Mouse (Mus musculus): ENCODE results near the gene Dhx58. TPM values are rescaled to one million over a fixed set of nuclear protein-coding genes. Genes with fewer than 3 reads are reported as not detected.
"Not testable (repeated sequence)": the region's sequence is repeated elsewhere in the genome, so short reads cannot be mapped to it uniquely, and the experiment has no call there.

The Dhx58 gene
- polyA plus RNA-seq, 1 experiment from 2014 or later = 3.3 TPM

- Histone ChIP-seq H3K4me1 (ENCODE audit: insufficient read depth) (no peaks in the 10 kb centered on the region), H3K27ac (ENCODE audit: low read depth) (no peak overlapping the region), H3K4me3 (ENCODE audit: low read depth, low read length) (no peak overlapping the region), H3K9me3 (ENCODE audit: low read depth, low read length) (no peaks in the 10 kb centered on the region), H3K4me2 (no peak overlapping the region), H3K9ac (no peak overlapping the region), H3K36me3 (ENCODE audit: insufficient read depth) (no peaks in the 10 kb centered on the region), H3K27me3 (ENCODE audit: insufficient read depth, low read length) (peaks cover 9% of the 10 kb centered on the region; the same call in 1 of the 2 replicates)
- DNase-seq (no peak), ATAC-seq (ENCODE audit: insufficient read depth) (no peak)
- WGBS = 38% methylated on average over 7 of the region's 7 CpGs
- no peak for TF ChIP-seq CTCF (IDR thresholded peaks at IDR 0.05; ENCODE audit: low read depth)
Measured at GRCm38 (mm10) chr11:100677810-100678209, 26.3 kb downstream of the Dhx58 start.

- H3K4me2 ChIP-seq = peak overlapping the region; percentile 32; the same call in 1 of the 2 replicates
- H3K4me3 ChIP-seq (ENCODE audit: low read depth, low read length) = no peak overlapping the region
- peaks cover 15% of the 10 kb centered on the region; the same call in 1 of the 2 replicates for H3K27me3 ChIP-seq (ENCODE audit: insufficient read depth, low read length)
- peak overlapping the region; percentile 36 for H3K9ac ChIP-seq
- no peak for TF ChIP-seq CTCF (IDR thresholded peaks at IDR 0.05; ENCODE audit: low read depth)
- no peaks in the 10 kb centered on the region for H3K36me3 ChIP-seq (ENCODE audit: insufficient read depth)
- 3% methylated on average over 23 of the region's 23 CpGs for WGBS
- ATAC-seq (ENCODE audit: insufficient read depth) (peak; percentile 11; the same call in 1 of the 2 replicates), DNase-seq (peak; percentile 61)
- H3K4me1 ChIP-seq (ENCODE audit: insufficient read depth) = no peaks in the 10 kb centered on the region
- no peak overlapping the region for H3K27ac ChIP-seq (ENCODE audit: low read depth)
- H3K9me3 ChIP-seq (ENCODE audit: low read depth, low read length) = no peaks in the 10 kb centered on the region
Measured at GRCm38 (mm10) chr11:100673169-100673568, 30.9 kb downstream of the Dhx58 start.

- Histone ChIP-seq H3K9ac (no peak overlapping the region), H3K27ac (ENCODE audit: low read depth) (no peak overlapping the region), H3K4me1 (ENCODE audit: insufficient read depth) (no peaks in the 10 kb centered on the region), H3K36me3 (ENCODE audit: insufficient read depth) (no peaks in the 10 kb centered on the region), H3K4me2 (no peak overlapping the region), H3K9me3 (ENCODE audit: low read depth, low read length) (no peaks in the 10 kb centered on the region), H3K4me3 (ENCODE audit: low read depth, low read length) (no peak overlapping the region), H3K27me3 (ENCODE audit: insufficient read depth, low read length) (peaks cover 15% of the 10 kb centered on the region; the same call in 1 of the 2 replicates)
- DNase-seq = no peak
- no peak for ATAC-seq (ENCODE audit: insufficient read depth)
- WGBS = 46% methylated on average over 2 of the region's 2 CpGs
- TF ChIP-seq CTCF (IDR thresholded peaks at IDR 0.05; ENCODE audit: low read depth) = no peak
Measured at GRCm38 (mm10) chr11:100671956-100672355, 32.1 kb downstream of the Dhx58 start.

- ATAC-seq (ENCODE audit: insufficient read depth) (no peak), DNase-seq (no peak)
- H3K4me3 ChIP-seq (ENCODE audit: low read depth, low read length) = no peak overlapping the region
- TF ChIP-seq CTCF (IDR thresholded peaks at IDR 0.05; ENCODE audit: low read depth) = no peak
- 67% methylated on average over 1 of the region's 1 CpGs for WGBS
- H3K36me3 ChIP-seq (ENCODE audit: insufficient read depth) = no peaks in the 10 kb centered on the region
- no peaks in the 10 kb centered on the region for H3K9me3 ChIP-seq (ENCODE audit: low read depth, low read length)
- H3K9ac ChIP-seq = no peak overlapping the region
- no peak overlapping the region for H3K4me2 ChIP-seq
- no peaks in the 10 kb centered on the region for H3K4me1 ChIP-seq (ENCODE audit: insufficient read depth)
- H3K27me3 ChIP-seq (ENCODE audit: insufficient read depth, low read length) = peaks cover 15% of the 10 kb centered on the region; the same call in 1 of the 2 replicates
- H3K27ac ChIP-seq (ENCODE audit: low read depth) = no peak overlapping the region
Measured at GRCm38 (mm10) chr11:100671049-100671448, 33.0 kb downstream of the Dhx58 start.

GRCm38 (mm10) chr11:100659806-100660205 lies 44.3 kb downstream of the Dhx58 start:
- Histone ChIP-seq H3K9me3 (ENCODE audit: low read depth, low read length) (no peaks in the 10 kb centered on the region), H3K27me3 (ENCODE audit: insufficient read depth, low read length) (no peaks in the 10 kb centered on the region), H3K4me1 (ENCODE audit: insufficient read depth) (peaks cover 3% of the 10 kb centered on the region; the same call in 1 of the 2 replicates), H3K9ac (no peak overlapping the region), H3K4me3 (ENCODE audit: low read depth, low read length) (no peak overlapping the region), H3K36me3 (ENCODE audit: insufficient read depth) (no peaks in the 10 kb centered on the region), H3K4me2 (no peak overlapping the region), H3K27ac (ENCODE audit: low read depth) (no peak overlapping the region)
- no peak for TF ChIP-seq CTCF (IDR thresholded peaks at IDR 0.05; ENCODE audit: low read depth)
- ATAC-seq (ENCODE audit: insufficient read depth) = no peak
- DNase-seq = no peak
- 49% methylated on average over 10 of the region's 10 CpGs for WGBS

- Histone ChIP-seq H3K4me1 (ENCODE audit: insufficient read depth) (peaks cover 3% of the 10 kb centered on the region; the same call in 1 of the 2 replicates), H3K9ac (no peak overlapping the region), H3K27ac (ENCODE audit: low read depth) (no peak overlapping the region), H3K36me3 (ENCODE audit: insufficient read depth) (no peaks in the 10 kb centered on the region), H3K27me3 (ENCODE audit: insufficient read depth, low read length) (0 out of 2 replicates have a peak, but pooled peaks cover 5% of the 10 kb centered on the region), H3K4me3 (ENCODE audit: low read depth, low read length) (no peak overlapping the region), H3K9me3 (ENCODE audit: low read depth, low read length) (no peaks in the 10 kb centered on the region), H3K4me2 (0 out of 2 replicates have a peak overlapping the region, but pooled peaks have one; percentile 21)
- ATAC-seq (ENCODE audit: insufficient read depth) = no peak
- TF ChIP-seq CTCF (IDR thresholded peaks at IDR 0.05; ENCODE audit: low read depth) = no peak
- DNase-seq = peak; percentile 60
- 3% methylated on average over 6 of the region's 6 CpGs for WGBS
Measured at GRCm38 (mm10) chr11:100656458-100656857, 47.6 kb downstream of the Dhx58 start.

- H3K4me3 ChIP-seq (ENCODE audit: low read depth, low read length); H3K9me3 ChIP-seq (ENCODE audit: low read depth, low read length); H3K36me3 ChIP-seq (ENCODE audit: insufficient read depth); ATAC-seq (ENCODE audit: insufficient read depth); H3K4me1 ChIP-seq (ENCODE audit: insufficient read depth); H3K27ac ChIP-seq (ENCODE audit: low read depth); H3K9ac ChIP-seq; H3K4me2 ChIP-seq: not testable (repeated sequence)
- H3K27me3 ChIP-seq (ENCODE audit: insufficient read depth, low read length) = peaks cover 13% of the 10 kb centered on the region; the same call in 1 of the 2 replicates
- DNase-seq = peak; percentile 14
- WGBS = 57% methylated on average over 2 of the region's 3 CpGs
Measured at GRCm38 (mm10) chr11:100655589-100655988, 48.5 kb downstream of the Dhx58 start.
